7 mouse cellular contexts compared by ENCODE assay signal in genomic region chr2:127889979-127890378, GRCm38 (mm10). TPM values are rescaled to one million over a fixed set of nuclear protein-coding genes. Genes with fewer than 3 reads are reported as not detected.
"Had no signal": no experiment of that assay in that cellular context is flagged by ENCODE, and none has a peak within 500 bp of the region (broad histone marks: within the 10 kb centered on the region; RNA-seq: fewer than 3 reads in every experiment).

No protein-coding gene starts in this region.

- H3K4me1 ChIP-seq: liver, embryonic 12.5 days; midbrain, embryonic 12.5 days had no signal

- H3K36me3 ChIP-seq: limb, embryonic 15.5 days; liver, embryonic 12.5 days; midbrain, embryonic 12.5 days had no signal

- H3K9ac ChIP-seq: limb, embryonic 15.5 days; liver, embryonic 12.5 days; midbrain, embryonic 12.5 days had no signal

- H3K9me3 ChIP-seq: limb, embryonic 15.5 days; liver, embryonic 12.5 days; midbrain, embryonic 12.5 days had no signal

- H3K4me2 ChIP-seq: limb, embryonic 15.5 days; liver, embryonic 12.5 days; midbrain, embryonic 12.5 days had no signal

- H3K4me3 ChIP-seq: left cerebral cortex, adult 2 months; limb, embryonic 15.5 days; liver, embryonic 12.5 days; midbrain, embryonic 12.5 days had no signal

- ATAC-seq: liver, embryonic 12.5 days had no signal

- H3K27ac ChIP-seq: left cerebral cortex, adult 2 months; limb, embryonic 15.5 days; liver, embryonic 12.5 days; midbrain, embryonic 12.5 days had no signal

RNA-seq across cellular contexts. Expression of gene Acoxl, which starts 51.3 kb away (rescaled TPM):
- total RNA-seq: layer of hippocampus, postnatal 25 days; left cerebral cortex, adult 2 months; left cerebral cortex, postnatal 14 days had no signal
- polyA plus RNA-seq: midbrain, embryonic 12.5 days; midbrain, embryonic 16.5 days had no signal
